Mouse (Mus musculus) limb, embryonic 15.5 days (tissue): ENCODE data around the gene Umodl1. TPM values are rescaled to one million over a fixed set of nuclear protein-coding genes. Genes with fewer than 3 reads are reported as not detected.

ENCODE experiments used
- ATAC-seq: fragments of 200-750 bp; cut with Nextera tagmentation; 2 replicates; pipeline ENCODE4 v1.8.0; 2017; ENCODE audit warnings: low read depth, moderate TSS enrichment; ENCODE audit not compliant: insufficient number of reproducible peaks, low FRiP score, low TSS enrichment
- H3K27ac ChIP-seq: fragments of 300-500 bp; sonication (generic); 2 replicates; pipeline ENCODE4 v1.5.1; 2015; ENCODE audit warnings: moderate library complexity, mild to moderate bottlenecking, inconsistent platforms
- H3K27me3 ChIP-seq: fragments of 300-500 bp; sonication (generic); 2 replicates; pipeline ENCODE4 v1.6.1; 2015; ENCODE audit warnings: inconsistent platforms
- H3K36me3 ChIP-seq: fragments of 300-500 bp; sonication (generic); 2 replicates; pipeline ENCODE4 v1.6.1; 2015; ENCODE audit warnings: inconsistent platforms
- H3K4me1 ChIP-seq: fragments of 300-500 bp; sonication (generic); 2 replicates; pipeline ENCODE4 v1.6.1; 2015; ENCODE audit warnings: inconsistent platforms
- H3K4me2 ChIP-seq: fragments of 300-500 bp; sonication (generic); 2 replicates; pipeline ENCODE4 v1.6.1; 2015; ENCODE audit warnings: mild to moderate bottlenecking, inconsistent platforms
- H3K4me3 ChIP-seq: fragments of 300-500 bp; sonication (generic); 2 replicates; pipeline ENCODE4 v1.5.1; 2015; ENCODE audit warnings: mild to moderate bottlenecking, inconsistent platforms
- H3K9ac ChIP-seq: fragments of 300-500 bp; sonication (generic); 2 replicates; pipeline ENCODE4 v1.6.1; 2015; ENCODE audit warnings: inconsistent platforms
- H3K9me3 ChIP-seq: fragments of 300-500 bp; sonication (generic); 2 replicates; pipeline ENCODE4 v1.6.1; 2016; ENCODE audit warnings: inconsistent platforms
- WGBS: fragments of 180-500 bp; shearing (Covaris S2); methylation state at CpG from one replicate; pipeline ENCODE4 v1.1.7; 2015; 5-methylcytosine and 5-hydroxymethylcytosine counted together
- polyA plus RNA-seq: library from polyadenylated mRNA; unstranded; fragments of >200 nt; fragmentation: Nextera tagmentation; extraction: Ambion mirVana; gene quantifications from 2 replicates; pipeline ENCODE4 v1.2.1, GENCODE M21; 2015

Gene Umodl1
- polyA plus RNA-seq, 1 experiment from 2014 or later = not detected

DNA sequence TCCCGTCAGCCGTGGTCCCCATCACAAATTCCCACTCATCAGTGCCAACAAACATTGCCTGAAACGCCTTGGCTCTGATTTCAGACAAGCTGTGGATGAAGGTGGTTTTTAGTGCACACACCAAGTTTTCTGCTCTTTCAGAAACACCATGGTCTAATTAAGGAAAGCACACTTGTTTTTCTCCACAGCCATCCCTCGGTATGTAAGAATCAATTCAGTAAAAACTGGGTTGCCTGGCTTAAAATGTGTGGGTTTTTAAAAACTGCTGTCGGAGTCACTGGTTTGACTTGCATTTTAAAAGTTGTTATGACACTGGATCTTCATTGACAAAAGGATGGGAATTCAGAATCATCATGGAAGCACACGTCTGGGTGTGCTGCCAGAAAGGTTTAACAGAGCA is 73.3 kb downstream of the Umodl1 start:
- no peaks in the 10 kb centered on the region for H3K36me3 ChIP-seq
- H3K4me3 ChIP-seq = no peak overlapping the region
- H3K4me2 ChIP-seq = no peak overlapping the region
- H3K9ac ChIP-seq = no peak overlapping the region
- peaks cover 4% of the 10 kb centered on the region; the same call in 1 of the 2 replicates for H3K9me3 ChIP-seq
- no peak for ATAC-seq
- WGBS = 70% methylated on average over 6 of the region's 6 CpGs
- H3K27me3 ChIP-seq = no peaks in the 10 kb centered on the region
- H3K27ac ChIP-seq = no peak overlapping the region
- 0 out of 2 replicates have a peak, but pooled peaks cover 2% of the 10 kb centered on the region for H3K4me1 ChIP-seq

DNA sequence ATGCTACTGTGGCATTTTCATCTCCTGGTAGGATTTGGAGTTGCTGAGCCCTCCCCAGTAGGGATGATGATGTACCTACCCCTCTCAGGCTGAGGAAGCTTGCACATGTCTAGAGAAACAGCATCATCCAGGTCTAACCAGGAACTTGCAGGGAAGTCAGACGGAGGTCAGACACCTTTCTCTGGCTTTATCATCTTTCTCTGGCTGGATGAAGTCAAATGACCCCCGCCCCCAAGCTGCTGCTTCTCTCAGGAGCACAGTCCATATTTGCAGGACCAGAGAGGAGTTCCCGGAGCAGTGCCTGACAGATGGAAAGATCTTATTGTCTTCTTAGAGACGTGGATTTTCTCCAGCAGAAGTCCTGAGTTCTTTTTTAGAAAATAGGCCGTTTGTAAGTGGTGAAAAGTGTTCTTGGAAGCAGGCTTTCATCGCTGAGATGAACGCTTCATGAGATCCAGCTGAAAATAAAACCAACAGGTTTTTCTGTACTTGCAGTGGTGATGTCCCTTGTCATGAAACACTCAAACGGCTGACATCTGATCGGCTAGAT is 74.5 kb downstream of the Umodl1 start:
- Histone ChIP-seq H3K27me3 (no peaks in the 10 kb centered on the region), H3K36me3 (no peaks in the 10 kb centered on the region), H3K9me3 (peaks cover 4% of the 10 kb centered on the region; the same call in 1 of the 2 replicates), H3K4me1 (0 out of 2 replicates have a peak, but pooled peaks cover 2% of the 10 kb centered on the region), H3K4me2 (no peak overlapping the region), H3K27ac (no peak overlapping the region), H3K4me3 (no peak overlapping the region), H3K9ac (no peak overlapping the region)
- 65% methylated on average over 9 of the region's 9 CpGs for WGBS
- ATAC-seq = no peak

- H3K9me3 ChIP-seq = peaks cover 4% of the 10 kb centered on the region; the same call in 1 of the 2 replicates
- WGBS = 82% methylated on average over 4 of the region's 4 CpGs
- no peak overlapping the region for H3K4me3 ChIP-seq
- no peaks in the 10 kb centered on the region for H3K36me3 ChIP-seq
- H3K4me1 ChIP-seq = 0 out of 2 replicates have a peak, but pooled peaks cover 4% of the 10 kb centered on the region
- H3K27me3 ChIP-seq = no peaks in the 10 kb centered on the region
- no peak overlapping the region for H3K4me2 ChIP-seq
- no peak overlapping the region for H3K9ac ChIP-seq
- no peak for ATAC-seq
- H3K27ac ChIP-seq = no peak overlapping the region
Observed at GRCm38 (mm10) chr17:31029407-31029806, 75.0 kb downstream of the Umodl1 start.

DNA sequence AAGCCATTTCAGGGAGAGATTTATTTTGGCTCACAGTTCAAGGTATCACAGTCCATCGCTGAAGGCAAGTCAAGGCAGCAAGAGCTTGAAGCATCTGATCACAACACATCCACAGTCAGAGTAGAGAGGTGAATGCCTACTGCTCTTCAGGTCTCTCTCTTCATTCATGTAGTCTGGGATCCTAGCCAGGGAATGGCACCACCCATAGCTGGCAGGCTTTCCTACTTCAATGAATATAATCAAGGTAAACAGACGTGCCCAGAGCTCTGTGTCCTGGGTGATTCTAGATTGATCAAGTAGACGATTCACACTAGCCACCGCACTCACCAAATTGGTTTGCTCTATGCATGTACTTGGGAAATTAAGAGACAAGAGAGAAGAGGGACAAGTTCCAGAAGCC is 77.9 kb downstream of the Umodl1 start:
- H3K9me3 ChIP-seq = peaks cover 4% of the 10 kb centered on the region; the same call in 1 of the 2 replicates
- ATAC-seq = no peak
- no peak overlapping the region for H3K27ac ChIP-seq
- no peak overlapping the region for H3K4me2 ChIP-seq
- H3K36me3 ChIP-seq = no peaks in the 10 kb centered on the region
- no peaks in the 10 kb centered on the region for H3K27me3 ChIP-seq
- no peak overlapping the region for H3K9ac ChIP-seq
- H3K4me3 ChIP-seq = no peak overlapping the region
- H3K4me1 ChIP-seq = peaks cover 7% of the 10 kb centered on the region; the same call in 1 of the 2 replicates
- WGBS = 83% methylated on average over 4 of the region's 4 CpGs

GRCm38 (mm10) chr17:31033251-31033650 is 78.8 kb downstream of the Umodl1 start:
- ATAC-seq = no peak
- 59% methylated on average over 2 of the region's 2 CpGs for WGBS
- Histone ChIP-seq H3K4me1 (peaks cover 7% of the 10 kb centered on the region; the same call in 1 of the 2 replicates), H3K36me3 (no peaks in the 10 kb centered on the region), H3K27ac (no peak overlapping the region), H3K27me3 (no peaks in the 10 kb centered on the region), H3K4me2 (no peak overlapping the region), H3K9ac (no peak overlapping the region), H3K9me3 (peaks cover 4% of the 10 kb centered on the region; the same call in 1 of the 2 replicates), H3K4me3 (no peak overlapping the region)

GRCm38 (mm10) chr17:31034165-31034564 is 79.7 kb downstream of the Umodl1 start:
- no peak overlapping the region for H3K27ac ChIP-seq
- H3K9me3 ChIP-seq = peaks cover 4% of the 10 kb centered on the region; the same call in 1 of the 2 replicates
- H3K4me3 ChIP-seq = no peak overlapping the region
- H3K27me3 ChIP-seq = no peaks in the 10 kb centered on the region
- WGBS = 59% methylated on average over 5 of the region's 5 CpGs
- no peak for ATAC-seq
- H3K4me1 ChIP-seq = peaks cover 7% of the 10 kb centered on the region; the same call in 1 of the 2 replicates
- no peaks in the 10 kb centered on the region for H3K36me3 ChIP-seq
- no peak overlapping the region for H3K4me2 ChIP-seq
- H3K9ac ChIP-seq = no peak overlapping the region

GRCm38 (mm10) chr17:31034674-31035356 is 80.4 kb downstream of the Umodl1 start:
- Histone ChIP-seq H3K36me3 (no peaks in the 10 kb centered on the region), H3K4me2 (no peak overlapping the region), H3K4me3 (no peak overlapping the region), H3K27ac (no peak overlapping the region), H3K9ac (no peak overlapping the region), H3K9me3 (peaks cover 4% of the 10 kb centered on the region; the same call in 1 of the 2 replicates), H3K4me1 (peaks cover 7% of the 10 kb centered on the region; the same call in 1 of the 2 replicates), H3K27me3 (no peaks in the 10 kb centered on the region)
- 73% methylated on average over 9 of the region's 9 CpGs for WGBS
- no peak for ATAC-seq

DNA sequence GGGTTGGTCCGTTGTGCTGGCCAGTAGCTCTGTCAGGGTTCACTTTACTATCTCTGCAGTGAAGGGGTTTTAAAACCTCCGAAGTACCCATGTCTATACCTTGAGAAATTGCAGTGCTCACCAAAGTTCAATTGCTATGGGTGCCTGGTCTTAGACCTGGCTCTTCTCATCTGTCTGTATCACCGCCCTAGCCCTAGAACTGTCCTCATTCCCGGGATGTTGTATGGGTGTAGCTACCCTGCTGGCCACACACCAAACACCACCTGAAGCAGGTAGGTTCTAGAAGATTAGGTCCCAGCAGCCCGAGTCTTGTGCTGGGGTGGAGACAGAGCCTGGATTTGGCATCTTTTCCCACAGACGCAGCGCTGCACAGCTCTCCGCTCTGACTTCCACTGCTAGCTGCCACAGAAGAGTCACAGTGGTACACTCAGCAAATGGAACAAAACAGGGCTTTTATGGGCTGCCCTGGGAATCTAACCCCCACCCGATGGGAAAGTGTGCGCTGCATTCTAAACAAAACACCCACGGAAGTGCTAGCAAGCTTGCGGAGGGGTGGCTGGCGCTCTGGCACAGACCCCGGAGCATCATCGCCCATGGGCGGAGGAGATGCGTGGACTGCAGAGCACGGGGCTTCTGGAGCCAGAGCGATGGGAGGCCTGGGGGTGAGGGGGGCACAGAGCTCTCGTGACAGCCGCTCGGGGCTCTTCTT is 81.9 kb downstream of the Umodl1 start:
- H3K9me3 ChIP-seq = peaks cover 4% of the 10 kb centered on the region; the same call in 1 of the 2 replicates
- no peak overlapping the region for H3K4me3 ChIP-seq
- H3K36me3 ChIP-seq = no peaks in the 10 kb centered on the region
- no peak overlapping the region for H3K27ac ChIP-seq
- no peaks in the 10 kb centered on the region for H3K27me3 ChIP-seq
- 74% methylated on average over 22 of the region's 22 CpGs for WGBS
- no peak for ATAC-seq
- no peak overlapping the region for H3K9ac ChIP-seq
- H3K4me1 ChIP-seq = peaks cover 7% of the 10 kb centered on the region; the same call in 1 of the 2 replicates
- H3K4me2 ChIP-seq = no peak overlapping the region

- Histone ChIP-seq H3K27me3 (no peaks in the 10 kb centered on the region), H3K9me3 (no peaks in the 10 kb centered on the region), H3K4me3 (no peak overlapping the region), H3K9ac (no peak overlapping the region), H3K4me1 (peaks cover 7% of the 10 kb centered on the region; the same call in 1 of the 2 replicates), H3K36me3 (no peaks in the 10 kb centered on the region), H3K4me2 (no peak overlapping the region), H3K27ac (no peak overlapping the region)
- ATAC-seq = no peak
- WGBS = 43% methylated on average over 8 of the region's 8 CpGs
Observed at GRCm38 (mm10) chr17:31037331-31037730, 82.9 kb downstream of the Umodl1 start.

DNA sequence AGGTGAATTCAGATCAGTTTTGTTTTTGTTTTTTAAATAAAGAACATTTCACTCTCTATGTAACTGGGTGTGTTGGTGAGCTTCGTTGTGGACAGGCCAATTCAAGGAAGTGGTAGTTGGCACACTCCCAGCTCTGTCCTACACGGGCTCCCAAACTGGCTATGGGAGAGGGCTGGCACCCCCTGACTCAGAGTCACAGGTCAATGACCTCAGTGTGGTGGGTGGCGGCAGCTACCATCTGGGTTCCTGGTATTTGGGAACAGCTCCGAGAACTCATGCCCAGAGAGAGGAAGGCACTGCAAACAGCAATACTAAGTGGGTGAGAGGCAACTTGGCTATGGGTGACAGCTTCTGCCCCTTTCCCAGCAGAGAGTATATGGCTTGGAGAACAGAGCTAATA is 83.9 kb downstream of the Umodl1 start:
- no peaks in the 10 kb centered on the region for H3K36me3 ChIP-seq
- ATAC-seq = no peak
- 72% methylated on average over 4 of the region's 4 CpGs for WGBS

GRCm38 (mm10) chr17:31039626-31040025 is 85.2 kb downstream of the Umodl1 start:
- Histone ChIP-seq H3K4me2 (no peak overlapping the region), H3K27ac (no peak overlapping the region), H3K27me3 (no peaks in the 10 kb centered on the region), H3K9me3 (no peaks in the 10 kb centered on the region), H3K4me3 (no peak overlapping the region), H3K36me3 (no peaks in the 10 kb centered on the region), H3K4me1 (peaks cover 2% of the 10 kb centered on the region; the same call in 1 of the 2 replicates), H3K9ac (no peak overlapping the region)
- ATAC-seq = no peak
- 50% methylated on average over 7 of the region's 7 CpGs for WGBS

More for the DNA sequence above, 83.9 kb downstream of the Umodl1 start:
- Histone ChIP-seq H3K9ac (no peak overlapping the region), H3K9me3 (no peaks in the 10 kb centered on the region), H3K4me1 (peaks cover 7% of the 10 kb centered on the region; the same call in 1 of the 2 replicates), H3K27ac (no peak overlapping the region), H3K27me3 (no peaks in the 10 kb centered on the region), H3K4me3 (no peak overlapping the region), H3K4me2 (no peak overlapping the region)

- Histone ChIP-seq H3K4me1 (no peaks in the 10 kb centered on the region), H3K9ac (no peak overlapping the region), H3K4me3 (no peak overlapping the region), H3K9me3 (no peaks in the 10 kb centered on the region), H3K4me2 (no peak overlapping the region), H3K27ac (no peak overlapping the region), H3K36me3 (no peaks in the 10 kb centered on the region), H3K27me3 (no peaks in the 10 kb centered on the region)
- 70% methylated on average over 7 of the region's 7 CpGs for whole genome bisulfite sequencing
- no peak for ATAC-seq
Observed at GRCm38 (mm10) chr17:31040421-31040820, 86.0 kb downstream of the Umodl1 start.
